Mouse (Mus musculus) large intestine, adult 2 months (tissue): ENCODE measurements at regions not wholly inside any gene's neighbourhood (a gene's known extent, or its start where the extent isn't known, plus 50 kb on each side); places are given as distances from the start of the nearest gene placed in this dataset.

Experiments
- DNase-seq: peaks from one replicate; pipeline ENCODE4 v3.0.0-alpha.2; 2012; ENCODE audit warnings: low read depth, low spot score
- WGBS: fragments of 180-500 bp; shearing (Covaris S2); methylation state at CpG from one replicate; pipeline ENCODE4 v1.1.7; 2018; 5-methylcytosine and 5-hydroxymethylcytosine counted together

DNA sequence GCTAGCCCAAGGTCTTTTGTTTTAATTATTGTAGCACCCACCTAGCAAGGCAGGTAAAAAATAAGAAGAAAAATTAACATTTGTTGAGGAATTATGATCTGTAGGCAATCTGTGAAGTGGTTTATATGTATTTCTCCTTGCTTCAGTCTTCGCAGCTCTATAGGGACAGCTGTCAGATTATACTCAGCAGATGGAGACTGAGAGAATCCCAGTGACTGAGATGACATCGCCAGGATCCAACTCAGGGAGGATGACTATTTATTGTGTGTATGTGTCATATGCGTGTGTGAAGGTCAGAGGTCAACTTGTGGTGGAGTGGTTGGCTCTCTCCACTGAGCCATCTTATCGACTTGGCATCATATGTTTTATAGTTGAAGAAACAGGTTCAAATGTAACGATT is 362.0 kb upstream of the Chd6 start:
- WGBS = 67% methylated on average over 5 of the region's 5 CpGs
- no peak for DNase-seq

DNA sequence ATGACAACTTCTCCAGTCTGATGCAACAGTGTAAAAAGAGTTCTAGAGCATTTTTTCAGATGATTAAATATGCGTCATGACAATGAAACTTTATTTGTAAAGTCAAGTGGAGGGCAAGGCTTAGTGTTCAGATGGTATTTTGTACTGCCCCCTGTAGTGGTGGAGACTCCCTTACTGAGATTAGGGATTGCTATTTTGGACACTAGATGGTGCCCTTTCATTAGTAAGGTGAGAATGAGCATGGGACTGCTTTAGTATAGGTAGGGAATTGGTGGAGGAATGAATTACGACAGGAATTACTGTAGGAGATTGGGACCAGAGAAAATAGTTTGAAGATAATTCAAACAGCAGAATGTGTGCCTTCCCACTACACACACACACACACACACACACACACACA is 361.1 kb upstream of the Chd6 start:
- WGBS = 16% methylated on average over 2 of the region's 2 CpGs
- DNase-seq = no peak

DNA sequence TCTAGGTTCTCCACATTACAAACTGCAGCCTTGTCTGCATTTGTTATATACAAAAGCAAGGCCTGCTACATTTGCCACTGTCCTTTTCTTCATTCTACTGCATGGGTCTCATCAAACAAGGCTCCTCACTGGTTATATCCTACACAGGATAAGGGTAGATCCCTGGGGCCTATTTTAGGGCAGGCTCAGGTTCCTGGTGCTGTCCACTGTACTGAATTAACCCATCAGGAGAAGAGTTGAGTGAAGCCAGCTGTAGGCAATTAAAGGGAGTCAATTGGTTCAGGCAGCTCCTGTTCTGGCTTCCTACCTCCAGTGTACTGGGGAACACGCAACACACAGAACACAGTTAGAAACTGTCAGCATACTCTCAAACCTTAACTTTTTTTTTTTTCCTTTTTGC is 358.2 kb upstream of the Chd6 start:
- 61% methylated on average over 1 of the region's 1 CpGs for WGBS
- DNase-seq = no peak

DNA sequence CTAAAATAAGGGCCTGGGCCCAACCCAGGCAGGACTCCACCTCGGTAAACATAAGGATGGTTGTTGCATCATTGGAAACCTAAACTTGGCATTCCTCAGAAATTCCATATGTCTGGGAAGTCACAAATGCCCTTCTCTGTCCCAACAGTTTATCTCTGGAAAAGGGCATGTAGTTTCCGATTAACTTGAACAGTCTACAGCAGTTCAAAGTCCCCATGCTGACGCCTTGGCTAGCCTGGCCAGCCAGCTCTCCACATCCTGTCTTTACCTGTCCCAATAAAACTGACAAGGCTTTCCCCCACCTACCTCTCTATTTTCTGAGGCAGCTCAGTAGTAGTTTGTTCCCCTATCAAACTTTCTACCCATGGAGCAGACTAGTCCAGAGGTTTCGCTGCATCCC is 351.7 kb upstream of the Chd6 start:
- whole genome bisulfite sequencing = 61% methylated on average over 4 of the region's 4 CpGs
- DNase-seq = no peak

DNA sequence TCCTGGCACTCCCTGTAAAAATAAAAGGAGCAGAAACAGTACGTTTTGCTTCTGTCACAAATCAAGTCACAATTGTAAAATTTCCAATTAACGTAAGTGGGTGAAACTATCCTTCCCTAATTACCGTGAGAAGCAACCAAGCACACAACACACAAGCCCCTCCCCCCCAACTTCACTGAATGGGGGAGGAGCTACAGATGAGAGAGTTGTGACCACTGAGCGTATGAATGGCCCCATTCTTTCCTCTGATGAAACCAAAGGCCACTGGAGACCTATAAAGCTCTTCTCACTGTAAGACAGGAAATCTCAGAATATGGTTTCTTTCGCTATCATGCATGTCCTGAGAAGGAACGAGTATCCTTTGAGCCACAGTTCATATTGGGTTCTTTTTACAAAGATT is 345.6 kb upstream of the Chd6 start:
- 67% methylated on average over 6 of the region's 6 CpGs for WGBS
- no peak for DNase-seq

DNA sequence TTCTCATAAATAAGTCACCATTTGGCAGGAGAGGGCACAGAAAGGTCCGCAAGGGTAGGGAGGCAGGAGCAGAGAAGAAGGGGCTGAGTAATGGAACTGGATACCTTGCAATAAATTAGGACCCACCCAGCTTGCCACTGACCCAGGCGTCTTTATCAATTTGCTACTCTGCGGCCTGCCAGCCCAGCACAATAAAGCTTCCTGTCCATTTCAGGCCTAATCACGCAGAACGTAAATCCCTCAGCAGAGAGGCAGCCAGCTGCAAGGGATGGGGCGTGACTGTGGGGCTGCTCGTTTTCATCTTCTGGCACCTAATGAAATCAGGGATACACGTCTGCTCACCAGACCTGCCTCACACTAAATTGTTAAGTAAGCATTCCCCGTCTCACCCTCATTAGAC is 324.9 kb upstream of the Chd6 start:
- no peak for DNase-seq
- WGBS = 27% methylated on average over 9 of the region's 9 CpGs

DNA sequence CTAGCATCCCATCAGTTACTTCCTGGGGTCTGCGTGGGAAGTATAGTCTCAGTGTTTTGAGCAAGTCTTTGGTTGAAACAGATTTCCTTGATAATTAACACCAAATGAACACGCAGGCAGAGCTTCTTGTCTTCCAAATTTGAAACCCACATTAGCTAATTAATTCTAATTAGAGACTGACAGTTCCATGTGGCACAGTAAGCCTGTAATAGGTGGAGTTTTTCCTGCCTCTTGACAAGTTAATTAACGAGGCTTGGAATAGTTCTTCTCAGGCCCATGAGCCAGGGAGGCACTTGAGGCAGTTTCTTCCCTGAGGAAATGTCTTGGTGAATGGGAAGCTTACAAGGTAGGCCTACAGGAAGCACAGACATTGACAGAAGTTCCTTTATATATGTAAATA is 320.4 kb upstream of the Chd6 start:
- DNase-seq = no peak
- 65% methylated on average over 3 of the region's 3 CpGs for WGBS

DNA sequence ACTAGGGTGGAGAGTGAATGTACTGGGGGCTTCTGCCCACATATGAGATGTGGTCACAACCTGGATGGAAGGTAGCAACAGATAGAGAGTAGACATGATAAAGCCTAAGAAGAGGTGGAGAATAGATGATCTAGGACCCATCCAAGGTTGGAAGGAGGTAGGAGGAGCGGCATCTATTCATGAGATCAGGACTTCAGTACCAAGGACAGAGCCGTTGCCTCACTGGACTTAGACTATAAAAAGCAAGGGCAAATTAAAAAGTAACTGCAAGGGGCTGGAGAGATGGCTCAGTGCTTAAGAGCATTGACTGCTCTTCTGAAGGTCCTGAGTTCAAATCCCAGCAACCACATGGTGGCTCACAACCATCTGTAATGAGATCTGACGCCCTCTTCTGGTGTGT is 316.7 kb upstream of the Chd6 start:
- no peak for DNase-seq
- 32% methylated on average over 3 of the region's 3 CpGs for WGBS

DNA sequence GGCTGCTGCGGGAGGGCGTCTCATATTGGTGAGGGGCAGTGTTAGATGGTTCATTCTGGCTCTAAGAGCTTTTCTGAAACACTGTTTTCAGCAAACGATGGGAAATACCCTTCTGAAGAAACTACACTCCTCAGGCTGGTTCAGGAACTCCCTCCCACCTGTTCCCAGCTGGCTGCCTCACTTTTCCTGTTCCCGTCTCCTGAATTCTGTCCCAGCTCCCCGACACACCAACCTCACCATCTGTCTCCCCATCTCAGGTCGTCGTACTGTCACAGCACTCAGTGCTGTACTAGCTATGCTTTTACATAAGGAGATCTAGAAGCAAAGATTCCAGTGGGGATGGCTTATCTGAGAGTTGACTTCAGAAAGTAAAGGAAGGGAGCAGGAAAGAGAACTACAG is 309.2 kb upstream of the Chd6 start:
- WGBS = 78% methylated on average over 7 of the region's 7 CpGs
- DNase-seq = no peak

DNA sequence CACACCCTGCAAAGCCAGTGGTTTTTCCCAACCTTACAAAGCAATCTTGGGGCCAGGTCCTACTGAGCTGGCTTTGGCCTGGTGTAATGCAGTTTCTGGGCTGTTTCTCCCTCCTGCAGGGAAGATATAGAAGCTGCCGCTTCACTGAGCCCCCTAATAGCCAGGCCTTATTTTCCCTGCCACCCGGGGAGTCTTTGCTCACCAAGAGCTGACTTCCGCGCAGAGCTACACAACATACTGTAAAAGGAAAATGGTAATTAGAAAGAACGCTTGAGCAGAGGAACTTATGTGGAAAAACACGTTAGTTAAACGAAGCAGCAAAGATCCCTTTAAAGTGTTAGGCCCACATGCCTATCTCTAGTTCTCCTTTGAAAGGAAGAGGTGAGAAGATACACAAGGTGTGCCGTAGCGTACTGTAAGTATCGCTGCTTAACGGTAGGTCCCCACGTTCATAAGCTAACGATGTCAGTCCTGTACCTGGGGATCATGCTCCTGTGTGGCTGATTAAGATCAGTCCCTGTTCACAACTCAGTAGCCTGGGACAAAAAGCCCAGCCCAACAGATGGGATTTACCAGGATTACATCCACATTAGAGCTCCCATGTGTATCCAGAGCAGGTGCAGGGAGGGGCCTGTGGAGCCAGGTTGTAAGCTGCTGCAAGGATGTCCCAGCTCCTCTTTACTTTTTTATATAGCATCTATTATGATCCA is 307.5 kb upstream of the Chd6 start:
- 82% methylated on average over 13 of the region's 13 CpGs for WGBS
- no peak for DNase-seq

DNA sequence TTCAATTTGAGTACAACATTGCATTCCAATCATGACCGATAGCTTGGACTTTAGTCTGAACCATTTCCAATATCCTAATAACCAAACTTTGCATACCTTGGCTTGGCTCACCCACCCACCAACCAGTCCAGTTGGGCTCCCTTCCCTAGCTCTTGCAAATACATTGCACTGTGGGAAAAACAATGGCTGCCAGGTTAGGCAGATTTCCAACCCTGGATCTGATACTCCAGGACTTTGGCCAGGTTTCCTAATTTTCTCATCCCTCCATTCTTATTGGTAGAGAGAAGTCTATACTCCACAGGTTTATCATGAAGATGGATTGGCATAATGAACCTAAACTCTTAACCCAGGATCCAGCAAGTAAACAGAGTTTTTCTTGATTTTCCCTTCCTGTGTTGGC is 299.4 kb upstream of the Chd6 start:
- WGBS = 84% methylated on average over 1 of the region's 1 CpGs
- DNase-seq = no peak

DNA sequence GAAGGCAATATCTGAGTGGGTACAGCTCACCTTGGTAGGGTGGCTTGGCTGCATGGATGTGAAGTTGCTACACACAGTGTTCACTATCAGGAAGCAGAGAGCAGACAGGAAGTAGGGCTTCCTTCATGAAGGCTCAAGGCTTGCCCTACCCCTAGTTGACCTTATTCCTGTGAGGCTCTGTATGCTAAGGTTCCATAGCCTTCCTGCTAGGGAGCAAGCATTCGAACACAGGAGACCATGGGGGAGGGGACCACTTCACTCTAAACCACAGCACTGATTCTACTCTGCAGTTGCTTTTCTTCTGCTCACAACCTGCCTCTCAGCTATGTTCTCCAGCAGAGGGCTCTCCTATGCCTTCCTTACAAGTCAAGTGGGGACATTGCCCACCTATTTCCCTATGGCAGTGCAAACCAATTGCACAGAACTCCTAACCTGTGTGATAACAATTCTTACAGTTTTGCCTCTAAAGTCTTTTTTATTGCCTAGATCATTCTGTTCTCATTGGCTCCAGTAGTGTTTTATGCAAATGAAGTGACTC is 297.0 kb upstream of the Chd6 start:
- 49% methylated on average over 1 of the region's 1 CpGs for WGBS
- no peak for DNase-seq

DNA sequence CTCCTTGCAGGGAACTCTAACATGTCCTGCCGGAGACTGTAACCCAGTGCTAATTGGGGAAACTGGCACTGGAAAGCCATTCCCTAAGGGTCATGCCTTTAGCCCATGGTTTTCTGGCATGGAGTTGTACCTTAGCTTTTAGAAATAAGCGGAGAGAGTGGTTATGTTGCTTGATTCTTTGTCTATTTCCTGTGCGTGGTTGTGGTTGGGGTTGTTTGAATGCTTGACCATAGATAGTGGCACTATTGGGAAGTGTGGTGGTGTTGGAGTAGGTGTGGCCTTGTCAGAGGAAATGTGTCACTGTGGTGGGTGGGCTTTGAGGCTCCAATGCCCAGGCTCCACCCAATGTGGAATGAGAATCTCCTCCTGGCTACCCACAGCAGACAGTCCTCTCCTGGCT is 289.2 kb upstream of the Chd6 start:
- WGBS = 88% methylated on average over 3 of the region's 3 CpGs

DNA sequence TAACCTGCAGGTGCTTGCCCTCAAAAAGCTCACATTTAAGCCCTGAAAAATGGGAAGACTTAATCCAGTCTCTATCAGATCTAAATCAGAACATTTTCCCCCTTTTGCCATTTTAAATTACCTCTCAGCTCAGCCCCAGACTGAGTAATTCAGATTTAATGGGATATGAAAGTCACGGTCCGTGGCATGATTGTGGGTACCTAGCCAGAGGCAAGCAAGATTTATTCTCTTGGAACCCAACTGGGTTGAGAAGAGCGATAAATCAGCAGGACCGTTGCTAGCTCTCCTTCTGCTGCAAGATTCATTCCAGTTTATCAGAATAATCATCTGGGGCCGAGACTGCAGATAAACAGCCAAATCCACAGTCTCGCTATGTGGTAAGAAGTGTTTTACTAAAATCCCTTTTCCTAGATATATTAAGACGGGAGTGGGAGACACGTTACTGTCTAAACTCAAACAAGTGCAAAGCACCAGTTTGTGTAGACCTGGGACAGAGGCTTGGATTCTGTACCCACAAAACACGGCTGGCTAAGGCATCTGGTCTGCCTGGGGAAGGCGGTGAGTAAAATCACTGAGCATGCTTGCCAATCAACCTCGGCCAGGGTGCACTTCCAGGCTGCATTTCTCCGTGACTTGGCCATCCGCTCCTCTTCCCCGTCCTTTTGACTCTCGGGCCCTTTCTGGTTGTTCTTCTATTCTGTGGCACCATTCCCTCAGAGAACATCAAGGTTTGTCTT is 282.2 kb upstream of the Chd6 start:
- 75% methylated on average over 15 of the region's 15 CpGs for WGBS

More for the DNA sequence above, 289.2 kb upstream of the Chd6 start:
- no peak for DNase-seq

DNA sequence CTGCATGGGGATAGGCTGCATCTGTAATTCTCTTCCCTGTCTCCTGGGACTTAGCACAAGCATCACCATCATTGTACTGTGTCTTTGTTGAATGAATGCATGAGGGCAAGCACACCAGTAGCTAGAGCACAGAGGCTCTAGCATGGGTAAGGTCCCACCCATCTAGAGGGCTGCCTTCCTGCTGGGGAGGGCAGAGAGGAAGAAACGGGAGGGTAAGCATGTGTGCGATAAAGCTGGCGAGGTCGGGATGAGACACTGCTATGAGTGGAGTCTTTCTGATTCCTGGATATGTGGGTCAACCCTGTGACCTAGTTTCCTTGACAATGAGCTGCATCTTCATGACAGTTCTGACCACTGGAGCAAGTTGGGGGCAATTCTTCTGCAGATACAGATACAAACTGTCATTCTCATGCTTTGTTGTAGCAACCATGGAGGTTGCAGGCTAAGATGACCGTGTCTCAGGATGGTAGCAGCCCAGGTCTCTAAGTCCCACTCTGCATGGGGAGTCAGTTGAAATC is 280.5 kb upstream of the Chd6 start:
- WGBS = 82% methylated on average over 5 of the region's 5 CpGs
- DNase-seq = no peak

More for the DNA sequence above, 282.2 kb upstream of the Chd6 start:
- DNase-seq = no peak

DNA sequence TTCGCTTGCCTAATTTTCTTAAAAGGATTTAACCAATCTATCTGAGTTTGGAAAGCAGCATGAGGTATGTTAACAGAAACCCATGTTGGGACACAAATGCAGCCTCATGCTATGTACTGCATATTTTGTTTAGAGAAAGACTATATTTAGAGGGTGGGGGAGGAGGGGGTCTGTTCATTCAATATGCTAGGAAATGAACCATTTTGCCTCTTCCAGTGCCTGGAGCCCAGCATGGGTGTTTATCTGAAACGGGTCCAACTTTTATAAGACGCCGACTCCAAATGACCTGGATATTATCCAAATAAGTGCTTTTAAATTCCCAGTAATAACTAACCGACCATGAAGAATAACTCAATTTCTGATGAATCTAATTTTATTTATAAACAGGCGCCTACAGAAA is 278.2 kb upstream of the Chd6 start:
- DNase-seq = no peak
- 73% methylated on average over 6 of the region's 6 CpGs for WGBS

DNA sequence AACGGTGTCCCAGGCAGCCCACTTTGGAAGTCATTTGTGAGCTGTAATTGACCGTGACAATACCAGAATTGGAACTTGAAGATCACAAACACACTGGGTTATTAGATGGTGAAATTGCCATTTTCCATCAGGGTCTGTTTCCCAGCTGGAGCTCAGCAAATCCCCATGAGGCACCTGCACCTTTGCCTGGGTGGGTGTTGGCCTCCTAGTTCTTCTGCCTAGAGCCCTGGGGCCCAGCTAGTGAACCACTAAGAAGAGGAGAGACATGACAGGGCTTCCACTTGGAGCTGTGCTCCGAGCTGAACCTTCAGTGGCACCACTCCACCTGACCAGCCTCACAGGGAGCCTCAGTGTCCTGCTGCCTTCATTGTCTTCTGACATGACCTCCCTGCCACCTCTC is 273.5 kb upstream of the Chd6 start:
- no peak for DNase-seq
- 58% methylated on average over 3 of the region's 3 CpGs for WGBS

DNA sequence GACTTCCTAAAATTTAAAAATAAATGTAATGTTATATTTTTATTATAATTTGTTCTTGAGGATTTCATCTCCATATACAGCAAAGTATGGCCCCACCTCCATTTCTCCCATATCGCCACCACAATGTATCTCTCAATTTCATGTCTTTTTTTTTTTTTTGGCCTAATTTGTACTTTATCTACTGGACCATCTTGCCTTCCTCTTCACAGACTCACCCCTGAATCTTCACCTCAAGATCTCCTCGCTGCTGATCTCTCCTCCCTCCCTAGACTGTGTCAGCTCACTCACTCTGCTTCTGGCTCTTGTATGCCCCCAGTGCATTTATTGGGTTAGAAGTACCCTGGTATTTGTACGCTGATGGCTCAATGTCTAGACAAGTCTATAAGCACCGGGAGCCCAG is 269.4 kb upstream of the Chd6 start:
- WGBS = 71% methylated on average over 4 of the region's 4 CpGs
- DNase-seq = no peak

DNA sequence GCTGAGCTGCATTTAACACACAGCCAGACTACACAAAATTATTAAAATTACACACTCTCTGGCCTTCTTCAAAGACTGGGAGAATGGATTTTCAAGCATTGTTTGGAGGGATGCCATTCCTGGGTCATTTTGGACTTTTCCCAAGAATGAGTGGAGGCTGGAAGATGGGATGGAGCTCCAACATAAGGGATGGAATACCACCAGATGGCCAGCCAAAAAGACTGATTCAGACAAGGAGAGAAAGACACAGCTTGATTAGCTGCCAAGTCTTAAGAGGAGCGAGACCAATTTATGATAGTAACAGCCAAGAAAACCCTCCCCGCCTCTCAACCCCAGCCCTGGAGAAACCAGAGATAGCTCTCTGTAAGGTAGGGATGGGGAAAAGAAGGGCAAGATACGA is 253.4 kb upstream of the Chd6 start:
- no peak for DNase-seq
- WGBS = 65% methylated on average over 3 of the region's 3 CpGs

DNA sequence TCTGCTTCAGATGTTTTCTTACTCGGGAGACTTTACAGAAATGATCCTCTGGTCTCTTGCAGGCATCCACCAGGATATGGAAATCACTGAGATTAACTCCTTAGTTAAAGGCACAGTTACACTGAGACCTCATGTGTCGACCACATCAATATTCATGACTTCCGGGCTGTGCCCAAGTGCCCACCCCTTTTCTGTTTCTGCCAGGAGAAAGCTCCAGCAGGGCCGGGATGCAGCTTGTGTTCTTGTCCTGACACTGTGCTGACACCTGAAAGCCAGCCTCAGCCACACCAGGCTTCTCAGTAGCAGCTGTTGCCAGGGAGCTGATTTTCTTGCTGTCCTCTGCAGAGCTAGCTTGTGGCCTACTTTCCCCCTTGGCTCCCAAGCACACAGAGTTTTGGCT is 240.2 kb upstream of the Chd6 start:
- DNase-seq = no peak
- WGBS = 41% methylated on average over 4 of the region's 4 CpGs

DNA sequence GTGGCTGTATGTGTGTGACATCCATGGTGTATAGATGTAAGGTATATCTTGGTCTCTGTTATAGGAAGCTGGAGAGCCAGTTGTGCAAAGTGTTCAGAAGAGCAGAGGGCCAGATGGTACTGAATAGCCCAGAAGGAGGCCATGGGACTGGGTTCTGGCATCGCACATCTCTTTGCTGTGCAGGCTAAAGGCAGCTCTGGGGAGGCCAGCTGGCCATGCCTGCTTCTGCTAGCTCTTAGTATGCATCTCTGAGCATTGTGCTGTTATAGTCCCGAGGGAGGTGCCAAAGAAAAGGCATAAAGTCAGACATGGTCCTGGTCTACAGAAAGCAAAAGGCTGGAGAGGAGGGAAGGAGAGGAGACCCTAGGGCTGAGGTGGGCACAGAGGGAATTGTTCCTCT is 235.1 kb upstream of the Chd6 start:
- DNase-seq = no peak
- 71% methylated on average over 2 of the region's 2 CpGs for whole genome bisulfite sequencing
